Mouse (Mus musculus): ENCODE results near the gene Srgn.

GRCm38 (mm10) chr10:62527351-62527750 lies at the start of gene Srgn:
- no peak for TF ChIP-seq CTCF (IDR thresholded peaks at IDR 0.05; ENCODE audit: low read depth, low read length)
- no peak for TF ChIP-seq POLR2A (IDR thresholded peaks at IDR 0.05; ENCODE audit: insufficient read depth, low read length)
